Mouse (Mus musculus) ES-Bruce4 (cell line): ENCODE data around the gene Tmem220.

Experiments
- CTCF ChIP-seq: IDR thresholded peaks from one replicate; pipeline ENCODE4 v1.8.1; 2011; ENCODE audit warnings: low read depth, low read length
- EP300 ChIP-seq: IDR thresholded peaks from 2 replicates; pipeline ENCODE4 v1.6.1; 2011; ENCODE audit warnings: low read depth, low read length; ENCODE audit not compliant: insufficient read depth
- POLR2A ChIP-seq: IDR thresholded peaks from one replicate; pipeline ENCODE4 v1.8.1; 2011; ENCODE audit warnings: low read length; ENCODE audit not compliant: insufficient read depth

GRCm38 (mm10) chr11:67007961-67008360 lies 17.0 kb upstream of the Tmem220 start:
- TF ChIP-seq CTCF (no peak), EP300 (no peak), POLR2A (no peak)
